Mouse (Mus musculus): ENCODE measurements around the gene Oxsr1.
A peak's percentile ranks its signal among the peaks of the same experiment; 100 is the strongest.
"Not testable (repeated sequence)": the region's sequence is repeated elsewhere in the genome, so short reads cannot be mapped to it uniquely, and the experiment has no call there.

Oxsr1 gene

DNA sequence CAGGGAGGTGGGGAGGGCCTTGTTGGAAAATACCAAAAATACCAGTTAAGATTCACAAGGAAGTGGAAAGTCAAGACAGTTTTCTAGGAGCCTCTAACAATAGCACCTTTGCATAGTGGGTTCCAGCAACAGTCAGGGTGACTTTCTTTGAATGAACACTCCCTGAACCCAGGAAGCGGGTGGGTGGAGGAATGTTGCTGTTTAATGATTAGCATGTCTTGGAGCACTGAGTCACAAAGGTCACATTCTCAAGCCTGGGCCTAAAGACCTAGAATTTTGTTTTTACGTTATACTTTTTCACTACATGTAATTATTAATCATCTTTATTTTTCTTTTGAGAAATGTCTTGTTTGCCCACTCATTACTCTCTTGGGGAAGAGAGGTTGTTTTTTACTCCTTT, 106.9 kb downstream of the Oxsr1 start:
- not testable (repeated sequence) for DNase-seq (ENCODE audit: low spot score in 2 of 2)

- DNase-seq (ENCODE audit: low spot score in 2 of 2), result no peak
Measured at GRCm38 (mm10) chr9:119214601-119215000, 107.6 kb downstream of the Oxsr1 start.

DNA sequence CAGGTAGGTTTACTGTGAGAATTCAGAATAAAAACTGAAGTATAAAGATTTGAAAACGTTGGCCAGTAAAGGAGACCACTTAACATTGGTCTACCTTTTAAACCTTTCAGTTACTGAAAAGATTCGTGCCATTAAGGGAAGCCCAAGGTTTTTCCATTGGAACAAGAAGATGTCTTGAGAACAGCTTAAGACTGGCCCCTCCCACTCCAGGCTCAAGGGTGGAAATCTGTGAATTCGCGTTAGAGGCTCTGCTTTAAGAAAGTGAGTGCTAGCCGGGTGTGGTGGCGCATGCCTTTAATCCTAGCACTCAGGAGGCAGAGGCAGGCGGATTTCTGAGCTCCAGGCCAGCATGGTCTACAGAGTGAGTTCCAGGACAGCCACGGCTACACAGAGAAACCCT, 109.2 kb downstream of the Oxsr1 start:
- no peak for DNase-seq (ENCODE audit: low spot score in 2 of 2)

DNA sequence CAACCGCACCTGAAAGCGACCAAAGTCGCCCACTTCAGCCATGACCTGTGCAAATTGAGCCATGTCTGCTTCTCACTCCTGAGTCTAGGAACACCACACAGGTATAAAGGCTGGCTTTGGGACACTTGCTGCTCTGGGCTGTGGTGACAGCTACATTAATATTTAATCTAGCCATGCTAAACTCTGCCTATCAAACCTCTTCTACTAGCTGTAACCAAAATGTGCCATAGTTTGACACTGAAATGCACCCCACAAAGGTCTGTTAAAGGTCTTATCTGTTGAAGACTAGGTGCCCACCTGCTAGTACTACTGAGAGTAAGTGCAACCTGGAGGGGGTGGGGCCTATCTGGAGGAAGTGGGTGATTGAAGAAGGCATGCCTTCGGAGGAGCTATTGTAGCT, 113.2 kb downstream of the Oxsr1 start, which contains the start of gene Slc22a13:
Gene Slc22a13 (minus strand): TSS at position 101 of the 400 bp plus-strand sequence.
- no peak for DNase-seq (ENCODE audit: low spot score in 2 of 2)

DNA sequence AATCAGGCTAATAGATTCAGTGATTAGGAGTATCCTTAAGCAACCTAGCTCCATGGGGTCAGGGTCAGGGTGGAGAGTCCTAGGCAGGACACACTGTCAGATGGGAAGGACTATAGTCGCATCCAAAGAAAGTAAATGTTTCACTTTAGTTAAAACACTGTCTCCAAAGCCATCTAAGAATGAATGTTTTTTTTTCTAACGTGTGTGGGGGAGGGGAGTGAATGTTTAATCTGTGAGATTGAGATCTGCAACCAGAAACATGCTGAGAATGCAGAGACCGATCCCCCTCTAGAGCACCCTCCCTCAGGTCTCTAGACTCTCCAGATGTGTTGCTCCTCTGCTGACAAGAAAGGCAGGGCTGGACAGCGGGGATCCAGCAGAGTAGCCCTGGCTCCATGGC, 115.1 kb downstream of the Oxsr1 start:
- DNase-seq (ENCODE audit: low spot score in 2 of 2), result no peak

DNA sequence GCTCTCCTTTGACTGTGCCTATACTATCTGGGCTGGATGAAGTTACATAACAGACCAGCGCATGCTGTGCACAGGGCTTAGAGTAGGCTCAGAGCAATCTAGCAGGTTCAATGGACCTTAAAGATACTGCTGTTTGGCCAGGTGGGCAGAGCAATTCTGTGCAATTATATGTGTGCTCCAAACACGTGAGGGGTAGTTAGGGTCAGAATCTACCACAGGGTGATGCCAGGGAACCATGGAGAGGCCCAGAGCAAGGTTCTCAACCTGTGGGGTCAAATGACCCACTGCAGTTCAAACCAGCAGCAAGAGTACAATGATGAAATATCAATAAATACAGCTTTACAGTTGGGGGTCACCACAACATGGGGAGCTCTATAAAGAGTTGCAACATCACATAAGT, 115.6 kb downstream of the Oxsr1 start:
- no peak for DNase-seq (ENCODE audit: low spot score in 2 of 2)

- DNase-seq (ENCODE audit: low spot score in 2 of 2), result no peak
Measured at GRCm38 (mm10) chr9:119205756-119206155, 116.5 kb downstream of the Oxsr1 start.

DNA sequence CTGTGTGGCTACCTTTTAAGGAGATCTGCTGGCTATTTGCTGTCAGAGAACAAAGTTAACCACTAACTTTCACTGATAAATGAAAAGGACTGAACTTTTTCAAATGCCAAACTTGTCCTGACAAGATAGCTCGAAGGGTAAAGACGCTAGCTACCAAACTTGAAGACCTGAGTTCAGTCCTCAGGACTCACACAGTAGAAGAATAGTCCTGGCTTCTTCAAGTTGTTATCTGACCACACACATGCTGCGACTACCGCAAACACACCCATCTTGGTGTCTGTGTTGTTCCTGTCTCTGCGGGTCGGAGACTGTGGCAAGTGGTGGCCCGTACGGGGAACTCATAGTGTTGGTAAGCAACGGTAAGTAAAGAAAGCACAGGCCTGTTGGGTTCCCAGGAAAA, 118.6 kb downstream of the Oxsr1 start:
- no peak for DNase-seq (ENCODE audit: low spot score in 2 of 2)

DNA sequence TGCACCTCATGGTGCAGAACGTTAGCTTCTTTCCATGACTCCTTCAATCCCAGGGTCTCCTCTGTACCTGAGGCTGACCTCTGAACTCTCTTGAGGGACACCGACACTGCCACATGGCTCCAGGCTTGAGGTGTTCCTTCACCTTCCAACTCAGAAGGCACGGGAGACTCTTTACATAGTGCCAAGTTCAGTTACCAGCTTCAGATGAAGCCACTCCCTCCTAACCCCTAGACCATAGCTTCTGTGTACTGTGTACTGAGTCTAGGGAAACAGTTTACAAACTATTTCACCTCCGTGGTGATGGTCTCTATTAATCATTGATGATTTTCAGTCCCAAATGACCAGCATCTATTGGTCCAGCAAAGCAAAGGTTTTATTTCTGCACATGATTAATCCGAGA, 120.6 kb downstream of the Oxsr1 start:
- no peak for DNase-seq (ENCODE audit: low spot score in 2 of 2)

DNA sequence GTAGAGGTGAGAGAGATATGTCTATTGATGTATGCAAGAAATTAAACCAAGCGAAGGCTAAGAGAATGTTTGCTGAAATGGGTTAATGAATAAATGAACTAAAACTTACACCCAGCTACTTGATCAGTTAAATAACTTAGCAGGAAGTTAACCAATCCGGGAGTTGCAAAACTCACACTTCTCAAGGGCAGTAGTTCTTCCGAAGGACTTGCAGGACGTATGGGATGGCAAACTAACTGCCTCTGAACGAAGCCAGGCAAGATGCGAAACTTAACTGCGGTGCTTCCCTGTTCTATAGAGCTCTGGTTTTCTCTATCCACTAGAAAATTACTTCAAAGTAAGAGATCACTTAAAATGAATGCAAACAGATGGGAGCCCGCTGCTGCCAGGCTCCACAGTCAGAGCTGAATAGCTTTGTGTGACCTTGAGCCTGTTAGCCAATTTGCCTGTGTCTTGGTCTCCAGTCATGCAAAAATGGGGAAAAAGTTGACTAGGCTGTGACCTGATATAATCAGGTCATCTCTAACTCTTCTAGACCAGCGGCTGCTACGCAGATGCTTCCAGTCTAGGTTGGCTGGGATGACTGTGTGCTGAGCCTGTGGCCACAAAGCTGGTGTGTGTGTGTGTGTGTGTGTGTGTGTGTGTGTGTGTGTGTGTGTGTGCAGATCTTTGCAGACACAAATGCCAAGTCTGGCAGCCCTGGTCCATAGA, 122.9 kb downstream of the Oxsr1 start:
- DNase-seq (ENCODE audit: low spot score in 2 of 2), result no peak

DNA sequence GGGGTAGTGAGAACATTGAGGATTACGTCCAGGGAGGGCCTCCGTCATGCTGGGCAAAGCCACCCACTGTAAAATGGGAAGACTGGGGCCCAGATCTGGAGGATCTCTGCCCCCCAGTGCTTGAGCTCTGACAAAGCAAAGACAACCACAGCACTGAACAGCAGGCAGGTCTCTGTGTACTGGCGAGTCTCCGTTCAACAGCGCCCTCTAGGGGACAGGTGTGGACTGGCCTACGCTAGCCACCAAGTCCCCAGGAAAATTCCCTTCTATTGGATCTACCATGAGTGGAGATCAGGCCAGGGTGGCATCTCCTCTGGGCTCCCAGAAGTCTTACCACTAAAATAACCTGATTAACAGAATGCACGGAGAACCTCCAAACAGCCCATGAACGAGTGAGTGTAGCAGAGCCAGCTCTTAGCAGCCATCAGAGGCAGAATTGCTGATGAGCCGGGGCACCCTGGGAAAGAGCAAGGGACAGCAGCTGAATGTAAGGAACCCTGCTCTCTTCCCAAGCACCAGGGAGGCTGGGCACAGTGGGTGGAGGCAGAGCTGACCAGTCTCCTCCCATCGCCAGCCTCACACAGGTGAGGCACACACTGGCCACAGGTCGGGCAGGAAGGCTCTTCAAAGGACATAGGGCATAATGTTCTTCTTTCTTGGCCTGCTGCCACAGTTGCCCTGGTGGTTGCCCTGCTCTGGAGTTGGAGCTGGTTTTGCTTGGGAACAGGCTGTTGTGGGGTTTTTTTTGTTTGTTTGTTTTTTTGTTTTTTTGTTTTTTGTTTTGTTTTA, 129.8 kb downstream of the Oxsr1 start:
- peak in 1 of 2 experiments; percentile 24 for DNase-seq (ENCODE audit: low spot score in 2 of 2)

Measured in cerebellum, postnatal 4 days (tissue).